Mouse (Mus musculus) megakaryocyte, embryonic 14.5 days (primary cell): ENCODE data around the gene Tgfb2. TPM values are rescaled to one million over a fixed set of nuclear protein-coding genes. Genes with fewer than 3 reads are reported as not detected.

Experiments
- H3K27me3 ChIP-seq: replicated peaks from 2 replicates; pipeline ENCODE3; 2012; ENCODE audit warnings: inconsistent platforms
- H3K36me3 ChIP-seq: replicated peaks from 2 replicates; pipeline ENCODE3; 2012; ENCODE audit warnings: low read length, inconsistent platforms, mixed read lengths
- H3K4me1 ChIP-seq: 2 replicates; pipeline ENCODE4 v1.6.1; 2012; ENCODE audit warnings: inconsistent platforms
- H3K4me3 ChIP-seq: replicated peaks from 2 replicates; pipeline ENCODE3; 2012; ENCODE audit warnings: moderate library complexity, mild to moderate bottlenecking, inconsistent platforms
- H3K9me3 ChIP-seq: 2 replicates; pipeline ENCODE4 v1.6.1; 2012; ENCODE audit warnings: inconsistent platforms
- FLI1 ChIP-seq: IDR thresholded peaks from 2 replicates; pipeline ENCODE4 v1.6.1; 2012; ENCODE audit warnings: low read length, inconsistent platforms, mixed read lengths
- GATA1 ChIP-seq: IDR thresholded peaks from 3 replicates; pipeline ENCODE4 v1.6.1; 2012; ENCODE audit warnings: mixed read lengths, low read length, inconsistent platforms, borderline replicate concordance
- polyA plus RNA-seq: library from polyadenylated mRNA; stranded (reverse); fragments of >175 nt; gene quantifications from 2 replicates; pipeline ENCODE4 v1.2.3, GENCODE M21; 2012; ENCODE audit warnings: low replicate concordance; ENCODE audit not compliant: insufficient read depth

Tgfb2 gene
- polyA plus RNA-seq, 1 experiment: not detected

GRCm38 (mm10) chr1:186656732-186657329, 49.0 kb downstream of the Tgfb2 start:
- Histone ChIP-seq H3K4me1 (no peaks in the 10 kb centered on the region), H3K9me3 (peaks cover 66% of the 10 kb centered on the region)

GRCm38 (mm10) chr1:186656201-186656600, 49.6 kb downstream of the Tgfb2 start:
- Histone ChIP-seq H3K4me3 (no peak overlapping the region), H3K27me3 (no peaks in the 10 kb centered on the region), H3K9me3 (peaks cover 61% of the 10 kb centered on the region), H3K4me1 (no peaks in the 10 kb centered on the region), H3K36me3 (no peaks in the 10 kb centered on the region)
- TF ChIP-seq GATA1: no peak
- TF ChIP-seq FLI1: no peak

More at GRCm38 (mm10) chr1:186656732-186657329, 49.0 kb downstream of the Tgfb2 start:
- no peak for TF ChIP-seq FLI1
- TF ChIP-seq GATA1: no peak
- H3K4me3 ChIP-seq: no peak overlapping the region
- no peaks in the 10 kb centered on the region for H3K27me3 ChIP-seq
- no peaks in the 10 kb centered on the region for H3K36me3 ChIP-seq

GRCm38 (mm10) chr1:186655096-186655495, 50.7 kb downstream of the Tgfb2 start:
- Histone ChIP-seq H3K36me3 (no peaks in the 10 kb centered on the region), H3K27me3 (no peaks in the 10 kb centered on the region), H3K4me1 (no peaks in the 10 kb centered on the region), H3K4me3 (no peak overlapping the region), H3K9me3 (peaks cover 57% of the 10 kb centered on the region)
- TF ChIP-seq FLI1 (no peak), GATA1 (no peak)

- Histone ChIP-seq H3K4me3 (no peak overlapping the region), H3K36me3 (no peaks in the 10 kb centered on the region), H3K4me1 (no peaks in the 10 kb centered on the region), H3K9me3 (peaks cover 47% of the 10 kb centered on the region), H3K27me3 (no peaks in the 10 kb centered on the region)
- TF ChIP-seq FLI1 (no peak), GATA1 (no peak)
Observed at GRCm38 (mm10) chr1:186652208-186652607, 53.6 kb downstream of the Tgfb2 start.

GRCm38 (mm10) chr1:186650011-186650410, 55.8 kb downstream of the Tgfb2 start:
- Histone ChIP-seq H3K4me3 (no peak overlapping the region), H3K9me3 (peaks cover 38% of the 10 kb centered on the region), H3K4me1 (no peaks in the 10 kb centered on the region), H3K36me3 (no peaks in the 10 kb centered on the region), H3K27me3 (no peaks in the 10 kb centered on the region)
- no peak for TF ChIP-seq GATA1
- TF ChIP-seq FLI1: no peak

GRCm38 (mm10) chr1:186637304-186638213, 68.2 kb downstream of the Tgfb2 start:
- Histone ChIP-seq H3K27me3 (no peaks in the 10 kb centered on the region), H3K4me3 (no peak overlapping the region), H3K36me3 (no peaks in the 10 kb centered on the region), H3K4me1 (no peaks in the 10 kb centered on the region), H3K9me3 (peaks cover 32% of the 10 kb centered on the region)
- TF ChIP-seq FLI1 (no peak), GATA1 (no peak)

- no peak for TF ChIP-seq FLI1
- Histone ChIP-seq H3K4me1 (no peaks in the 10 kb centered on the region), H3K9me3 (peaks cover 39% of the 10 kb centered on the region), H3K36me3 (no peaks in the 10 kb centered on the region), H3K4me3 (no peak overlapping the region), H3K27me3 (no peaks in the 10 kb centered on the region)
Observed at GRCm38 (mm10) chr1:186635045-186635444, 70.7 kb downstream of the Tgfb2 start.

GRCm38 (mm10) chr1:186631457-186631856, 74.3 kb downstream of the Tgfb2 start:
- Histone ChIP-seq H3K36me3 (no peaks in the 10 kb centered on the region), H3K9me3 (peaks cover 51% of the 10 kb centered on the region), H3K4me1 (no peaks in the 10 kb centered on the region), H3K4me3 (no peak overlapping the region), H3K27me3 (no peaks in the 10 kb centered on the region)
- TF ChIP-seq GATA1: no peak
- TF ChIP-seq FLI1: no peak

- no peaks in the 10 kb centered on the region for H3K4me1 ChIP-seq
- H3K27me3 ChIP-seq: no peaks in the 10 kb centered on the region
- H3K9me3 ChIP-seq: peaks cover 47% of the 10 kb centered on the region
- TF ChIP-seq GATA1 (no peak), FLI1 (no peak)
- no peak overlapping the region for H3K4me3 ChIP-seq
- H3K36me3 ChIP-seq: no peaks in the 10 kb centered on the region
Observed at GRCm38 (mm10) chr1:186630971-186631370, 74.8 kb downstream of the Tgfb2 start.

GRCm38 (mm10) chr1:186627451-186627995, 78.3 kb downstream of the Tgfb2 start:
- TF ChIP-seq GATA1 (no peak), FLI1 (no peak)

GRCm38 (mm10) chr1:186624474-186624873, 81.3 kb downstream of the Tgfb2 start:
- H3K27me3 ChIP-seq: no peaks in the 10 kb centered on the region
- peaks cover 35% of the 10 kb centered on the region for H3K9me3 ChIP-seq
- no peak overlapping the region for H3K4me3 ChIP-seq
- TF ChIP-seq FLI1: no peak
- no peaks in the 10 kb centered on the region for H3K36me3 ChIP-seq
- no peaks in the 10 kb centered on the region for H3K4me1 ChIP-seq

More at GRCm38 (mm10) chr1:186627451-186627995, 78.3 kb downstream of the Tgfb2 start:
- H3K4me3 ChIP-seq: no peak overlapping the region
- no peaks in the 10 kb centered on the region for H3K4me1 ChIP-seq
- no peaks in the 10 kb centered on the region for H3K27me3 ChIP-seq
- no peaks in the 10 kb centered on the region for H3K36me3 ChIP-seq
- H3K9me3 ChIP-seq: peaks cover 39% of the 10 kb centered on the region
